Comparison of ENCODE assay signal across 8 mouse cellular contexts in the genomic region with DNA sequence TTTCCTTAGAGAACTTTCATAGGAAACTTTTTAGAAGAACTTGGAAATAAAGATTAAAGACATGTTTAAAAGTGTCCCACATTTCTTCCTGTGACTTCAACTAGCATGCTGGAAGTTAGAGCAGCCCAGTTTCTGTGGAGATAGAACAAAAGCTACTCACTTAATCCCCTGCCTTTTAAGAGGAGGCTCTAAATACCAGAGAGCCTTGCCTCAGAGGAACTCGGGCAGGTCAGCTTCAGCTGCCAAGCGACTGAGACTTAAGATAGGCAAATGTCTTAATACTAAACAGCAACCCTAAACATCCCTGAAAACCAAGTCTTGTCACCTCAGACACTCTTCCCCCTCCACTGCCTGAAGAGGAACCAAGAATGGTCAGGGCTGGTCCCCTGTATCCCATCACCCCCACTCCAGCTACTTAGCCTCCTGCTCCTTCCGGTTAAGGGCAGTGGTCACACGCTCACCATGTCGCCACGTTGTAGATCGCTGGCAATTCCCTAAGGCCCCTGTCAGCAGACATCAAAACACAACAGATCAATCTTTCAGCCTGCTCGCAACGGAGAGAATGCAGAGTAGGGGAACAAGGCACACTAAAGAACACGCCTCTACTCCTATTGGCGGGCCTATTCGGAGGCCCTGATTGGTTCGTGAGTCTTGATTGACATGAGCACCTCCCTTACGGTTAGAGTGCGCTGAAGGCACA. TPM values are rescaled to one million over a fixed set of nuclear protein-coding genes. Genes with fewer than 3 reads are reported as not detected.
A peak's percentile ranks its signal among the peaks of the same experiment; 100 is the strongest.
DNase-seq lines count a peak whose midpoint lies in the region; ATAC-seq lines count a peak whose summit lies in the region.
"Not testable (repeated sequence)": the region's sequence is repeated elsewhere in the genome, so short reads cannot be mapped to it uniquely, and the experiment has no call there.

Gene 6720489N17Rik, minus strand, starts transcription at position 606 of the 700 bp plus-strand sequence.

- H3K27ac ChIP-seq in brown adipose tissue, adult 24 weeks (replicated peaks; ENCODE audit: low read depth, low read length); heart, embryonic 11.5 days (ENCODE audit: low read depth, low read length); kidney, embryonic 15.5 days: not testable (repeated sequence)

- not testable (repeated sequence) for H3K9me3 ChIP-seq in heart, embryonic 11.5 days (replicated peaks; ENCODE audit: control insufficient read depth, low read length); kidney, embryonic 15.5 days (replicated peaks)

- H3K9ac ChIP-seq in heart, embryonic 11.5 days (ENCODE audit: low read depth, low read length), result peak within 1 kb of the TSS; percentile 67; the same call in 1 of the 2 replicates
- H3K9ac ChIP-seq in kidney, embryonic 15.5 days, result peak within 1 kb of the TSS; percentile 50

- H3K4me1 ChIP-seq in brown adipose tissue, adult 24 weeks (ENCODE audit: control insufficient read depth, insufficient read depth, insufficient read length, low read length); heart, embryonic 11.5 days (ENCODE audit: control insufficient read depth, insufficient read depth, low read length); kidney, embryonic 15.5 days: not testable (repeated sequence)

- WGBS in heart, embryonic 11.5 days (ENCODE audit: insufficient replicate concordance), result under 1% methylated on average over 15 of the region's 15 CpGs
- under 1% methylated on average over 15 of the region's 15 CpGs for WGBS in kidney, embryonic 15.5 days

- DNase-seq in CD4-positive, CD25-positive, alpha-beta regulatory T cell, adult 2 months (ENCODE audit: low read depth, low spot score), result peak; percentile 89
- peak; percentile 83 for DNase-seq in liver
- DNase-seq in monocyte, adult 2 months (ENCODE audit: low read depth in 1 of 2, low spot score in 2 of 2), result peak; percentile 10 to 51
- peak; percentile 54 to 67 for DNase-seq in spleen, postnatal 14 days (ENCODE audit: low spot score in 2 of 2)

- peak; percentile 100 for ATAC-seq in erythroid progenitor cell, adult 5-6 weeks (replicated peaks; ENCODE audit: low FRiP score, poor library complexity, severe bottlenecking)
- peak; percentile 100 for ATAC-seq in heart, embryonic 11.5 days (replicated peaks; ENCODE audit: insufficient number of reproducible peaks, low FRiP score, low TSS enrichment)
- ATAC-seq in kidney, embryonic 15.5 days (replicated peaks; ENCODE audit: low FRiP score), result peak; percentile 100

- H3K36me3 ChIP-seq in heart, embryonic 11.5 days (ENCODE audit: control insufficient read depth, insufficient read depth, low read length); kidney, embryonic 15.5 days: not testable (repeated sequence)

- not testable (repeated sequence) for H3K27me3 ChIP-seq in heart, embryonic 11.5 days (ENCODE audit: control insufficient read depth, insufficient read depth, low read length); kidney, embryonic 15.5 days

- H3K4me2 ChIP-seq in heart, embryonic 11.5 days, result peak within 1 kb of the TSS; percentile 61
- peak within 1 kb of the TSS; percentile 55 for H3K4me2 ChIP-seq in kidney, embryonic 15.5 days

- H3K4me3 ChIP-seq in brown adipose tissue, adult 24 weeks (ENCODE audit: insufficient read depth, low read depth, low read length), result peak within 1 kb of the TSS; percentile 80
- peak within 1 kb of the TSS; percentile 52 for H3K4me3 ChIP-seq in heart, embryonic 11.5 days (ENCODE audit: low read depth, low read length)
- peak within 1 kb of the TSS; percentile 50 for H3K4me3 ChIP-seq in kidney, embryonic 15.5 days (replicated peaks)

RNA-seq across cellular contexts. Expression of gene 6720489N17Rik, which starts in this region (rescaled TPM):
- 0.59 and 1.3 TPM in 2 replicates for polyA plus RNA-seq in brown adipose tissue, adult 24 weeks (2012; ENCODE audit: insufficient read depth, insufficient read length, missing spikeins)
- 1.8 and 4.2 TPM in 2 replicates for total RNA-seq in erythroid progenitor cell, adult 5-6 weeks (2015; ENCODE audit: low replicate concordance)
- total RNA-seq in erythroid progenitor cell, adult 5-6 weeks (2017; ENCODE audit: low replicate concordance), result 4.9 and 33.1 TPM in 2 replicates
- 9.3 and 10.7 TPM in 2 replicates for polyA plus RNA-seq in heart, embryonic 11.5 days (2014; fragmentation: Nextera tagmentation; extraction: Ambion mirVana)
- 12.4 and 13.9 TPM in 2 replicates for polyA plus RNA-seq in kidney, embryonic 15.5 days (2015; fragmentation: Nextera tagmentation; extraction: Ambion mirVana)

Comparison
In these comparisons a context has a peak if more than half of its experiments do, and no peak if none do; other contexts are left out.
1. DNase-seq: peak in every context shown above with its lines; median percentile 89 in CD4-positive, CD25-positive, alpha-beta regulatory T cell, adult 2 months; 83 in liver; 60 in spleen, postnatal 14 days; 30 in monocyte, adult 2 months.